Mouse (Mus musculus) kidney, postnatal 36 days (tissue): Measurements from ENCODE around the gene Tmem143.

ENCODE experiments used
- DNase-seq, 2 experiments: peaks; one replicate each; pipeline ENCODE4 v3.0.0; 2021 to 2022; ENCODE audit warnings: mixed read lengths in 2 of 2

The Tmem143 gene

GRCm38 (mm10) chr7:45887246-45887645 lies 9.5 kb upstream of the Tmem143 start:
- DNase-seq = no peak

- DNase-seq = no peak
Observed at GRCm38 (mm10) chr7:45892651-45893050, 4.1 kb upstream of the Tmem143 start.

- no peak for DNase-seq
Observed at GRCm38 (mm10) chr7:45895931-45896516, 717 bp upstream of the Tmem143 start.

- peak; percentile 77 to 91 for DNase-seq
Observed at GRCm38 (mm10) chr7:45897258-45897757, 567 bp downstream of the Tmem143 start.

- peak; percentile 36 to 37 for DNase-seq
Observed at GRCm38 (mm10) chr7:45898125-45898524, 1.4 kb downstream of the Tmem143 start.

- DNase-seq = peak; percentile 40 to 64
Observed at GRCm38 (mm10) chr7:45901562-45901961, 4.8 kb downstream of the Tmem143 start.

- no peak for DNase-seq
Observed at GRCm38 (mm10) chr7:45902481-45903002, 5.8 kb downstream of the Tmem143 start.

- DNase-seq = no peak
Observed at GRCm38 (mm10) chr7:45906622-45907021, 9.9 kb downstream of the Tmem143 start.

GRCm38 (mm10) chr7:45908384-45908783 lies 11.6 kb downstream of the Tmem143 start:
- peak; percentile 50 to 66 for DNase-seq

- no peak for DNase-seq
Observed at GRCm38 (mm10) chr7:45909145-45909544, 12.4 kb downstream of the Tmem143 start.

- no peak for DNase-seq
Observed at GRCm38 (mm10) chr7:45914067-45914466, 17.3 kb downstream of the Tmem143 start.

- no peak for DNase-seq
Observed at GRCm38 (mm10) chr7:45915011-45915410, 18.3 kb downstream of the Tmem143 start.

GRCm38 (mm10) chr7:45916056-45917003 lies 19.6 kb downstream of the Tmem143 start:
- peak; percentile 78 to 81 for DNase-seq

- DNase-seq = peak in 1 of 2 experiments; percentile 37
Observed at GRCm38 (mm10) chr7:45917004-45917704, 20.4 kb downstream of the Tmem143 start.

- DNase-seq = no peak
Observed at GRCm38 (mm10) chr7:45917926-45918325, 21.2 kb downstream of the Tmem143 start.

- peak in 1 of 2 experiments; percentile 38 for DNase-seq
Observed at GRCm38 (mm10) chr7:45919083-45919671, 22.4 kb downstream of the Tmem143 start.

- DNase-seq = no peak
Observed at GRCm38 (mm10) chr7:45919761-45920160, 23.0 kb downstream of the Tmem143 start.

GRCm38 (mm10) chr7:45920583-45921241 lies 24.0 kb downstream of the Tmem143 start:
- no peak for DNase-seq

GRCm38 (mm10) chr7:45921242-45921621 lies 24.5 kb downstream of the Tmem143 start, which contains the start of gene Emp3:
Gene Emp3, minus strand, starts transcription at chr7:45921404.
- DNase-seq = peak; percentile 28 to 54

- DNase-seq = no peak
Observed at GRCm38 (mm10) chr7:45921950-45922600, 25.3 kb downstream of the Tmem143 start.
